Mouse (Mus musculus): ENCODE measurements around the gene Arsb. TPM values are rescaled to one million over a fixed set of nuclear protein-coding genes. Genes with fewer than 3 reads are reported as not detected.
"Not testable (repeated sequence)": the region's sequence is repeated elsewhere in the genome, so short reads cannot be mapped to it uniquely, and the experiment has no call there.

Arsb gene
- polyA plus RNA-seq, 1 experiment = 35.6 TPM

- H3K4me3 ChIP-seq (ENCODE audit: insufficient read depth, low read depth, low read length) = peak overlapping the region; percentile 86
- H3K27ac ChIP-seq (replicated peaks; ENCODE audit: low read depth, low read length) = no peak overlapping the region; the same call in 1 of the 2 replicates
- H3K4me1 ChIP-seq (ENCODE audit: control insufficient read depth, insufficient read depth, insufficient read length, low read length) = 0 out of 2 replicates have a peak, but pooled peaks cover 3% of the 10 kb centered on the region
Observed at GRCm38 (mm10) chr13:93771031-93771587, 321 bp upstream of the Arsb start.

GRCm38 (mm10) chr13:93772279-93772636 is 828 bp downstream of the Arsb start:
- Histone ChIP-seq H3K4me3 (ENCODE audit: insufficient read depth, low read depth, low read length) (peak overlapping the region; percentile 86), H3K4me1 (ENCODE audit: control insufficient read depth, insufficient read depth, insufficient read length, low read length) (0 out of 2 replicates have a peak, but pooled peaks cover 3% of the 10 kb centered on the region), H3K27ac (replicated peaks; ENCODE audit: low read depth, low read length) (peak overlapping the region; percentile 93)

GRCm38 (mm10) chr13:93772861-93773260 is 1.4 kb downstream of the Arsb start:
- Histone ChIP-seq H3K27ac (replicated peaks; ENCODE audit: low read depth, low read length) (no peak overlapping the region), H3K4me1 (ENCODE audit: control insufficient read depth, insufficient read depth, insufficient read length, low read length) (0 out of 2 replicates have a peak, but pooled peaks cover 3% of the 10 kb centered on the region), H3K4me3 (ENCODE audit: insufficient read depth, low read depth, low read length) (peak overlapping the region; percentile 86)

- H3K4me3 ChIP-seq (ENCODE audit: insufficient read depth, low read depth, low read length) = no peak overlapping the region
- no peak overlapping the region for H3K27ac ChIP-seq (replicated peaks; ENCODE audit: low read depth, low read length)
- 0 out of 2 replicates have a peak, but pooled peaks cover 3% of the 10 kb centered on the region for H3K4me1 ChIP-seq (ENCODE audit: control insufficient read depth, insufficient read depth, insufficient read length, low read length)
Observed at GRCm38 (mm10) chr13:93773704-93774315, 2.4 kb downstream of the Arsb start.

GRCm38 (mm10) chr13:93782823-93783222 is 11.4 kb downstream of the Arsb start:
- H3K4me1 ChIP-seq (ENCODE audit: control insufficient read depth, insufficient read depth, insufficient read length, low read length) = no peaks in the 10 kb centered on the region; the same call in 1 of the 2 replicates
- no peak overlapping the region for H3K4me3 ChIP-seq (ENCODE audit: insufficient read depth, low read depth, low read length)
- H3K27ac ChIP-seq (replicated peaks; ENCODE audit: low read depth, low read length) = no peak overlapping the region

- H3K4me1 ChIP-seq (ENCODE audit: control insufficient read depth, insufficient read depth, insufficient read length, low read length) = no peaks in the 10 kb centered on the region; the same call in 1 of the 2 replicates
- H3K4me3 ChIP-seq (ENCODE audit: insufficient read depth, low read depth, low read length) = no peak overlapping the region
- no peak overlapping the region for H3K27ac ChIP-seq (replicated peaks; ENCODE audit: low read depth, low read length)
Observed at GRCm38 (mm10) chr13:93785329-93785728, 13.9 kb downstream of the Arsb start.

GRCm38 (mm10) chr13:93786051-93786450 is 14.6 kb downstream of the Arsb start:
- H3K4me1 ChIP-seq (ENCODE audit: control insufficient read depth, insufficient read depth, insufficient read length, low read length) = no peaks in the 10 kb centered on the region; the same call in 1 of the 2 replicates
- H3K27ac ChIP-seq (replicated peaks; ENCODE audit: low read depth, low read length) = no peak overlapping the region
- H3K4me3 ChIP-seq (ENCODE audit: insufficient read depth, low read depth, low read length) = no peak overlapping the region

GRCm38 (mm10) chr13:93787647-93788046 is 16.2 kb downstream of the Arsb start:
- Histone ChIP-seq H3K4me1 (ENCODE audit: control insufficient read depth, insufficient read depth, insufficient read length, low read length) (no peaks in the 10 kb centered on the region; the same call in 1 of the 2 replicates), H3K4me3 (ENCODE audit: insufficient read depth, low read depth, low read length) (no peak overlapping the region), H3K27ac (replicated peaks; ENCODE audit: low read depth, low read length) (no peak overlapping the region)

GRCm38 (mm10) chr13:93792945-93793642 is 21.7 kb downstream of the Arsb start:
- no peak overlapping the region for H3K4me3 ChIP-seq (ENCODE audit: insufficient read depth, low read depth, low read length)
- H3K4me1 ChIP-seq (ENCODE audit: control insufficient read depth, insufficient read depth, insufficient read length, low read length) = no peaks in the 10 kb centered on the region
- no peak overlapping the region for H3K27ac ChIP-seq (replicated peaks; ENCODE audit: low read depth, low read length)

- H3K27ac ChIP-seq (replicated peaks; ENCODE audit: low read depth, low read length) = no peak overlapping the region
- no peaks in the 10 kb centered on the region for H3K4me1 ChIP-seq (ENCODE audit: control insufficient read depth, insufficient read depth, insufficient read length, low read length)
- no peak overlapping the region for H3K4me3 ChIP-seq (ENCODE audit: insufficient read depth, low read depth, low read length)
Observed at GRCm38 (mm10) chr13:93793643-93794182, 22.3 kb downstream of the Arsb start.

- no peak overlapping the region for H3K27ac ChIP-seq (replicated peaks; ENCODE audit: low read depth, low read length)
- no peaks in the 10 kb centered on the region for H3K4me1 ChIP-seq (ENCODE audit: control insufficient read depth, insufficient read depth, insufficient read length, low read length)
- H3K4me3 ChIP-seq (ENCODE audit: insufficient read depth, low read depth, low read length) = no peak overlapping the region
Observed at GRCm38 (mm10) chr13:93797011-93797600, 25.7 kb downstream of the Arsb start.

- H3K4me3 ChIP-seq (ENCODE audit: insufficient read depth, low read depth, low read length); H3K27ac ChIP-seq (replicated peaks; ENCODE audit: low read depth, low read length): not testable (repeated sequence)
Observed at GRCm38 (mm10) chr13:93810311-93810710, 38.9 kb downstream of the Arsb start.

GRCm38 (mm10) chr13:93814081-93814480 is 42.7 kb downstream of the Arsb start:
- no peak overlapping the region for H3K4me3 ChIP-seq (ENCODE audit: insufficient read depth, low read depth, low read length)
- H3K4me1 ChIP-seq (ENCODE audit: control insufficient read depth, insufficient read depth, insufficient read length, low read length) = no peaks in the 10 kb centered on the region
- no peak overlapping the region for H3K27ac ChIP-seq (replicated peaks; ENCODE audit: low read depth, low read length)

More at GRCm38 (mm10) chr13:93810311-93810710, 38.9 kb downstream of the Arsb start:
- H3K4me1 ChIP-seq (ENCODE audit: control insufficient read depth, insufficient read depth, insufficient read length, low read length) = not testable (repeated sequence)

GRCm38 (mm10) chr13:93814676-93815075 is 43.2 kb downstream of the Arsb start:
- Histone ChIP-seq H3K4me1 (ENCODE audit: control insufficient read depth, insufficient read depth, insufficient read length, low read length) (no peaks in the 10 kb centered on the region), H3K4me3 (ENCODE audit: insufficient read depth, low read depth, low read length) (no peak overlapping the region)

GRCm38 (mm10) chr13:93815128-93815527 is 43.7 kb downstream of the Arsb start:
- Histone ChIP-seq H3K27ac (replicated peaks; ENCODE audit: low read depth, low read length) (no peak overlapping the region), H3K4me1 (ENCODE audit: control insufficient read depth, insufficient read depth, insufficient read length, low read length) (no peaks in the 10 kb centered on the region), H3K4me3 (ENCODE audit: insufficient read depth, low read depth, low read length) (no peak overlapping the region)

More at GRCm38 (mm10) chr13:93814676-93815075, 43.2 kb downstream of the Arsb start:
- no peak overlapping the region for H3K27ac ChIP-seq (replicated peaks; ENCODE audit: low read depth, low read length)

Measured in brown adipose tissue, adult 24 weeks (tissue).